ENCODE assay signal across 8 mouse cellular contexts in genomic region chr5:64802795-64803719, GRCm38 (mm10). TPM values are rescaled to one million over a fixed set of nuclear protein-coding genes. Genes with fewer than 3 reads are reported as not detected.
DNase-seq lines count a peak whose midpoint lies in the region; ATAC-seq and TF ChIP-seq lines count a peak whose summit lies in the region.

TSS of gene Klf3 (plus strand) at chr5:64803388.

- peaks cover 34% of the 10 kb centered on the region for H3K79me2 ChIP-seq in MEL (ENCODE audit: control insufficient read depth, insufficient read depth, low read length, poor library complexity)

- under 1% methylated on average over 89 of the region's 116 CpGs for WGBS in forebrain, postnatal 0 days
- under 1% methylated on average over 67 of the region's 116 CpGs for WGBS in lung, embryonic 15.5 days
- under 1% methylated on average over 90 of the region's 116 CpGs for WGBS in olfactory bulb, adult 2 months
- WGBS in thymus, adult 2 months, result under 1% methylated on average over 103 of the region's 116 CpGs

- ATAC-seq in forebrain, postnatal 0 days, result peak; percentile 85
- peak; percentile 96 for ATAC-seq in lung, embryonic 15.5 days (ENCODE audit: borderline replicate concordance, extremely low read depth, low FRiP score, low TSS enrichment)

- peak within 1 kb of the TSS; percentile 79 for H3K4me2 ChIP-seq in forebrain, postnatal 0 days (ENCODE audit: low read depth)
- H3K4me2 ChIP-seq in lung, embryonic 15.5 days, result peak within 1 kb of the TSS; percentile 84

- intact Hi-C loops in heart, postnatal 36 days (cut with DNase I), result loop anchor here (2.0 to 5.0 kb wide), 4 partner anchors 100 to 296 kb away; no protein-coding TSS in a partner anchor

- peak in 1 of 2 experiments; percentile 11; a peak in 1 of 4 replicates for TF ChIP-seq EP300 in MEL (IDR thresholded peaks at IDR 0.05; ENCODE audit: low read depth in 1 of 2, low read length in 2 of 2)

- TF ChIP-seq CTCF in MEL (IDR thresholded peaks at IDR 0.05 in 2 of 3, conservative IDR thresholded peaks at IDR 0.05 in 1 of 3; ENCODE audit: control insufficient read depth in 1 of 3, insufficient read depth in 1 of 3, low read depth in 2 of 3, low read length in 3 of 3, poor library complexity in 1 of 3, severe bottlenecking in 1 of 3), result no peak
- peak; percentile 34; the same call in 1 of the 2 replicates for TF ChIP-seq CTCF in forebrain, postnatal 0 days (IDR thresholded peaks at IDR 0.05; ENCODE audit: low read depth)
- peak; percentile 34; the same call in 1 of the 2 replicates for TF ChIP-seq CTCF in layer of hippocampus, adult 2 months (conservative IDR thresholded peaks at IDR 0.05)
- no peak for TF ChIP-seq CTCF in olfactory bulb, adult 2 months (IDR thresholded peaks at IDR 0.05; ENCODE audit: insufficient read depth, low read depth, low read length)
- peak; percentile 51; the same call in 1 of the 2 replicates for TF ChIP-seq CTCF in thymus, adult 2 months (IDR thresholded peaks at IDR 0.05; ENCODE audit: borderline replicate concordance, control insufficient read depth, extremely low read depth, insufficient read depth, low read length, poor library complexity)

- H3K4me3 ChIP-seq in MEL (ENCODE audit: control insufficient read depth in 1 of 2, insufficient read depth in 1 of 2, low read depth in 2 of 2, low read length in 2 of 2), result peak within 1 kb of the TSS; percentile 95 to 96
- H3K4me3 ChIP-seq in forebrain, postnatal 0 days (ENCODE audit: low read depth, low read length), result peak within 1 kb of the TSS; percentile 86
- peak within 1 kb of the TSS; percentile 92 for H3K4me3 ChIP-seq in layer of hippocampus, adult 2 months
- peak within 1 kb of the TSS; percentile 94 for H3K4me3 ChIP-seq in lung, embryonic 15.5 days
- peak within 1 kb of the TSS; percentile 97 for H3K4me3 ChIP-seq in olfactory bulb, adult 2 months (ENCODE audit: insufficient read depth, low read depth, low read length)
- H3K4me3 ChIP-seq in thymus, adult 2 months (ENCODE audit: control insufficient read depth, insufficient read depth, low read length), result peak within 1 kb of the TSS; percentile 98

- DNase-seq in MEL (ENCODE audit: low read depth, low spot score), result peak; percentile 90
- peak; percentile 80 to 88 for DNase-seq in cerebellum, adult 18-20 months
- peak; percentile 82 for DNase-seq in forebrain, postnatal 0 days
- DNase-seq in heart, postnatal 36 days, result peak; percentile 92 to 97
- peak; percentile 74 to 81 for DNase-seq in layer of hippocampus, adult 2 months (ENCODE audit: low spot score in 2 of 2)
- peak; percentile 85 for DNase-seq in thymus, adult 2 months

- H3K9me3 ChIP-seq in MEL (replicated peaks; ENCODE audit: insufficient read depth, low read length), result no peaks in the 10 kb centered on the region
- no peaks in the 10 kb centered on the region for H3K9me3 ChIP-seq in forebrain, postnatal 0 days (ENCODE audit: low read length)
- no peaks in the 10 kb centered on the region for H3K9me3 ChIP-seq in lung, embryonic 15.5 days

- H3K36me3 ChIP-seq in MEL (ENCODE audit: control insufficient read depth in 1 of 2, insufficient read depth in 2 of 2, low read length in 2 of 2), result peaks cover 0 to 36% of the 10 kb centered on the region in 2 experiments; a peak in 2 of 4 replicates
- no peaks in the 10 kb centered on the region for H3K36me3 ChIP-seq in forebrain, postnatal 0 days (ENCODE audit: insufficient read depth)
- no peaks in the 10 kb centered on the region for H3K36me3 ChIP-seq in lung, embryonic 15.5 days
- no peaks in the 10 kb centered on the region for H3K36me3 ChIP-seq in thymus, adult 2 months (ENCODE audit: control insufficient read depth, insufficient read depth, low read length)

- TF ChIP-seq RAD21 in MEL (IDR thresholded peaks at IDR 0.05; ENCODE audit: low read depth, low read length), result no peak

- peaks cover 14 to 21% of the 10 kb centered on the region in 2 experiments; a peak in 3 of 4 replicates for H3K4me1 ChIP-seq in MEL (ENCODE audit: control insufficient read depth in 1 of 2, insufficient read depth in 2 of 2, low read length in 2 of 2)
- 0 out of 2 replicates have a peak, but pooled peaks cover 4% of the 10 kb centered on the region for H3K4me1 ChIP-seq in forebrain, postnatal 0 days (ENCODE audit: insufficient read depth)
- H3K4me1 ChIP-seq in lung, embryonic 15.5 days, result peaks cover 42% of the 10 kb centered on the region
- peaks cover 8% of the 10 kb centered on the region; the same call in 1 of the 2 replicates for H3K4me1 ChIP-seq in olfactory bulb, adult 2 months (ENCODE audit: control insufficient read depth, insufficient read depth, low read length)
- H3K4me1 ChIP-seq in thymus, adult 2 months (replicated peaks; ENCODE audit: control insufficient read depth, insufficient read depth, low read length), result peaks cover 15% of the 10 kb centered on the region

- H3K27ac ChIP-seq in MEL (ENCODE audit: control insufficient read depth, low read depth, low read length), result peak within 1 kb of the TSS; percentile 73
- H3K27ac ChIP-seq in forebrain, postnatal 0 days (ENCODE audit: low read depth, low read length), result peak within 1 kb of the TSS; percentile 91
- H3K27ac ChIP-seq in layer of hippocampus, adult 2 months, result peak within 1 kb of the TSS; percentile 99
- H3K27ac ChIP-seq in lung, embryonic 15.5 days, result peak within 1 kb of the TSS; percentile 99
- peak within 1 kb of the TSS; percentile 90 for H3K27ac ChIP-seq in olfactory bulb, adult 2 months (ENCODE audit: insufficient read depth, low read depth, low read length)
- H3K27ac ChIP-seq in thymus, adult 2 months (ENCODE audit: control insufficient read depth, insufficient read depth, low read length), result peak within 1 kb of the TSS; percentile 90

- peak within 1 kb of the TSS; percentile 97 for H3K9ac ChIP-seq in MEL (ENCODE audit: control insufficient read depth, low read depth, low read length, poor library complexity, severe bottlenecking)
- peak within 1 kb of the TSS; percentile 92 for H3K9ac ChIP-seq in forebrain, postnatal 0 days
- H3K9ac ChIP-seq in lung, embryonic 15.5 days, result peak within 1 kb of the TSS; percentile 99

- H3K27me3 ChIP-seq in MEL (ENCODE audit: control insufficient read depth in 1 of 2, insufficient read depth in 2 of 2, low read length in 2 of 2), result no peaks in the 10 kb centered on the region
- H3K27me3 ChIP-seq in forebrain, postnatal 0 days (ENCODE audit: insufficient read depth, low read length), result no peaks in the 10 kb centered on the region
- no peaks in the 10 kb centered on the region for H3K27me3 ChIP-seq in lung, embryonic 15.5 days
- H3K27me3 ChIP-seq in thymus, adult 2 months (ENCODE audit: control insufficient read depth, insufficient read depth, low read length), result no peaks in the 10 kb centered on the region

- peak; percentile 57 to 67; a peak in 3 of 4 replicates for TF ChIP-seq POLR2A in MEL (IDR thresholded peaks at IDR 0.05; ENCODE audit: control insufficient read depth in 1 of 2, insufficient read depth in 1 of 2, low read depth in 1 of 2, low read length in 2 of 2, poor library complexity in 1 of 2)
- peak; percentile 63 for TF ChIP-seq POLR2A in olfactory bulb, adult 2 months (IDR thresholded peaks at IDR 0.05; ENCODE audit: insufficient read depth, low read depth, low read length)
- peak; percentile 84 for TF ChIP-seq POLR2A in thymus, adult 2 months (IDR thresholded peaks at IDR 0.05; ENCODE audit: control insufficient read depth, extremely low read depth, insufficient read depth, low read length, poor library complexity)

TF ChIP-seq in MEL, 35 proteins besides CTCF, POLR2A, EP300 and RAD21 (continues in another document):
- TF ChIP-seq CHD2 (IDR thresholded peaks at IDR 0.05; ENCODE audit: low read length) (no peak), SMC3 (IDR thresholded peaks at IDR 0.05; ENCODE audit: low read depth, low read length) (no peak), USF2 (IDR thresholded peaks at IDR 0.05; ENCODE audit: borderline replicate concordance in 1 of 2, insufficient read depth in 1 of 2, low read depth in 1 of 2, low read length in 2 of 2) (0 out of 4 replicates have a peak, but pooled peaks of 1 of the 2 experiments have one; percentile 49), MEF2A (IDR thresholded peaks at IDR 0.05; ENCODE audit: extremely low read depth, insufficient replicate concordance, low read depth, low read length, poor library complexity, severe bottlenecking) (no peak), POLR2AphosphoS2 (IDR thresholded peaks at IDR 0.05; ENCODE audit: low read length) (0 out of 2 replicates have a peak, but pooled peaks have one; percentile 42), TBP (IDR thresholded peaks at IDR 0.05; ENCODE audit: low read depth, low read length) (no peak), ZMIZ1 (IDR thresholded peaks at IDR 0.05; ENCODE audit: low read depth, low read length) (peak; percentile 87), GATA1 (IDR thresholded peaks at IDR 0.05; ENCODE audit: low read depth, low read length) (no peak), ETS1 (IDR thresholded peaks at IDR 0.05; ENCODE audit: low read depth, low read length) (peak; percentile 38), MAX (IDR thresholded peaks at IDR 0.05; ENCODE audit: low read length) (peak; percentile 27; the same call in 1 of the 2 replicates), MYB (IDR thresholded peaks at IDR 0.05; ENCODE audit: low read depth, low read length) (no peak), ZNF384 (IDR thresholded peaks at IDR 0.05; ENCODE audit: low read depth, low read length) (no peak), ELF1 (IDR thresholded peaks at IDR 0.05; ENCODE audit: low read depth, low read length) (no peak), USF1 (IDR thresholded peaks at IDR 0.05; ENCODE audit: low read depth, low read length) (peak; percentile 93), BHLHE40 (IDR thresholded peaks at IDR 0.05; ENCODE audit: borderline replicate concordance, low read depth, low read length) (no peak; the same call in 1 of the 2 replicates), RCOR1 (IDR thresholded peaks at IDR 0.05; ENCODE audit: low read depth, low read length) (no peak), JUND (IDR thresholded peaks at IDR 0.05; ENCODE audit: low read depth, low read length) (no peak), NRF1 (IDR thresholded peaks at IDR 0.05; ENCODE audit: insufficient read depth, low read depth, low read length, poor library complexity, severe bottlenecking) (no peak), TCF12 (IDR thresholded peaks at IDR 0.05; ENCODE audit: low read depth, low read length) (peak; percentile 37)

RNA-seq across cellular contexts. Expression of gene Klf3, which starts in this region (rescaled TPM):
- 7.1 and 8.4 TPM in 2 replicates for total RNA-seq in MEL (2012; rRNA removed)
- polyA plus RNA-seq in MEL (2012; ENCODE audit: insufficient read depth in 1 of 2, insufficient read length in 2 of 2, low read depth in 1 of 2, low replicate concordance in 2 of 2, missing spikeins in 1 of 2), result 10 to 100 TPM; 39.7 to 72.2 TPM
- 10.1 and 14.8 TPM in 2 replicates for total RNA-seq in forebrain, postnatal 0 days (2014; rRNA removed)
- 29.7 and 33.7 TPM in 2 replicates for polyA plus RNA-seq in forebrain, postnatal 0 days (2015; fragmentation: Nextera tagmentation; extraction: Ambion mirVana)
- total RNA-seq in heart, postnatal 36 days (2021), result 10 to 100 TPM; 54.8 to 58.9 TPM
- total RNA-seq in layer of hippocampus, adult 2 months (2021), result 10 to 100 TPM; 55.0 to 55.2 TPM
- 67.2 and 68.7 TPM in 2 replicates for polyA plus RNA-seq in lung, embryonic 15.5 days (2015; fragmentation: Nextera tagmentation; extraction: Ambion mirVana)
- polyA plus RNA-seq in olfactory bulb, adult 2 months (2012; ENCODE audit: insufficient read depth, insufficient read length, low replicate concordance, missing spikeins), result not detected in 2 replicates
- polyA plus RNA-seq in thymus, adult 2 months (2012; rRNA removed), result 175 and 197 TPM in 2 replicates

Comparison
In these comparisons a context has a peak if more than half of its experiments do, and no peak if none do; other contexts are left out.
1. Peak in every context shown above with its lines: DNase-seq, ATAC-seq, H3K4me3 ChIP-seq and H3K27ac ChIP-seq.
2. CTCF ChIP-seq: peak in forebrain, postnatal 0 days (single experiment), layer of hippocampus, adult 2 months (single experiment) and thymus, adult 2 months (single experiment); none in MEL (0 of 3) and olfactory bulb, adult 2 months (single experiment).